Mouse (Mus musculus) heart, adult 11 months (tissue): ENCODE measurements around the gene Lepr.
A peak's percentile ranks its signal among the peaks of the same experiment; 100 is the strongest.

ENCODE experiments used
- DNase-seq: peaks from one replicate; pipeline ENCODE4 v3.0.0; 2022

Lepr gene

GRCm38 (mm10) chr4:101717367-101718121, at the start of gene Lepr:
Gene Lepr, plus strand, starts transcription at chr4:101717404.
- DNase-seq = peak; percentile 94

GRCm38 (mm10) chr4:101669161-101669560, 48.0 kb upstream of the Lepr start:
- peak; percentile 86 for DNase-seq

- DNase-seq = peak; percentile 80
These were observed 47.4 kb upstream of the Lepr start for GRCm38 (mm10) chr4:101669811-101670210.

- peak; percentile 64 for DNase-seq
These were observed 42.4 kb upstream of the Lepr start for GRCm38 (mm10) chr4:101674790-101675189.

GRCm38 (mm10) chr4:101675726-101676125, 41.5 kb upstream of the Lepr start:
- peak; percentile 97 for DNase-seq

- DNase-seq = peak; percentile 83
These were observed 34.6 kb upstream of the Lepr start for GRCm38 (mm10) chr4:101682620-101683019.

DNA sequence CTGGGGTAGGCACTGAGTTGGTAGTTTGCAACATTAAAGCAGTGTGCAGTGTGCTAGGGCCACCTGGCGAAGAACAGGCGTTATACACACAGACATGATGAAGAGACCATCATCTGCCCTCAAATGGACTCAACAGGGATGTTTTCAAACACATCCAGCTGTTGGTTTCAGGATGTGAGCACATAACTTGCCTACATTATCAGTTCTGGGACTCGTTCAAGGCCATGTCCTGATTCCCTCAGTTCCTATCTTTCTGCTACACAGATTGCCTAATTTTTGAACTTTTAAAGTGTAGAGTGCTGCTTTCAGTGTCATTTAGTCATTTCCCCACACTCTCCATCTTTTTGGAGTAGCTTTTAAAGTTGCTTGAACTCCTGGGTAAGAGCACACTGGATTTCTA, 34.1 kb upstream of the Lepr start:
- DNase-seq = peak; percentile 95

- peak; percentile 90 for DNase-seq
These were observed 32.4 kb upstream of the Lepr start for GRCm38 (mm10) chr4:101684821-101685220.

GRCm38 (mm10) chr4:101686227-101686810, 30.9 kb upstream of the Lepr start:
- peak; percentile 60 for DNase-seq

GRCm38 (mm10) chr4:101689241-101689640, 28.0 kb upstream of the Lepr start:
- DNase-seq = peak; percentile 56

DNA sequence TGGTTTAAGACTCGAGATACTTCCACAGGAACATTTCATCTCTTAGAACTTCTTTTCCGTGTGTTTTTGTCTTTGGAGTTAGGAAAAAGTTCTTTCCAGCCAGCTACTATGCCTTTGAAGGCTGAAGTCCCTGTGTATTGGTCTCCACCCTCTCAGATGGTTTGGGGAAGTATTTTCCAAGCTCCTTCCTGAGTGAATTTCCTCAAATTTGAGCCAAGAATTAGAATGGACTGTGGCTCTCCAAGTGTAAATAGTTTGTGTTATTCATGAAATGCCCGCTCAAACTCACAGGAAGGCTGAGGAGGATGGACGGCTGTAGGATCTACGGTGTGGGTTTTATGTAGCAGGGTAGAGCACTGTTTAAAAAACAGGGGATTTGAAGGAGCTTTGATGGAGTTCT, 27.6 kb upstream of the Lepr start:
- peak; percentile 91 for DNase-seq

DNA sequence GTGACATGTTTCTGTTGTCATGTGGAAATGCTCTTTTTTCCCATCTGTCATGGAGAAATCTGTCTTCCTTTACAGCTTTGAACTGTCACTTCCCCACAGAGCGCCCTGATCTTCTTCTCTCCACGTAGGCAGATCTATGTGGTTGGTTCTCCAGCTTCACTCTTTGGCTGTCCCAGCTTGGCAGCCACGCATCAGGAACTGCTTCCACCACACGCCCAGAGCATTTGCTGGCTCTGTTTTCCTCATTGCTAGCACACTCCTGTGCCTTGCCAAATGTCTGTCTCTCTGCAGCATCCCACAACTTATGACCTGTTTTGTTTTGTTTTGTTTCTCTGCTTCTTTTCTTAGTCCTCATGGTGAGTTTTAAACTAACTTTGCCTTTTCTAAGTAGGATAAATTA, 24.3 kb upstream of the Lepr start:
- peak; percentile 96 for DNase-seq

DNA sequence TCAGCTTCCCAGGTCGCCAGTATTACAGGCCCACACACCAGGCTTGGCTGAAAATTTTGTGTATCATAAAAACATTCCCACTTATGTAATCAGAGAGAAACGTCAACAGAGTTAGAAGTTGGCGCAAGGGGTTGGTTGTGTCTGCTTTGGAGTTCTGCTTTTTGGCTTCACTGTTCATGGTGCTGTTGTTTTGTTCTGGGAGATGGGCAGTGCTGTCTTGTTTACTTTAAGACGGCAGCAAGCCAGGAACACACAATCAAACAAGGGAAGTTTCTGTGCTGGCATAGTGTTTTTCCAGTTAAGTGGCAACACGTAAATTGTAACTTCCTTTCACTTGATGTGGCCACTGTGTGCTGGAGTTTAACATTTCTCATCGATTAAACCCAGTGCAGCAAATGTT, 22.7 kb upstream of the Lepr start:
- peak; percentile 81 for DNase-seq

DNA sequence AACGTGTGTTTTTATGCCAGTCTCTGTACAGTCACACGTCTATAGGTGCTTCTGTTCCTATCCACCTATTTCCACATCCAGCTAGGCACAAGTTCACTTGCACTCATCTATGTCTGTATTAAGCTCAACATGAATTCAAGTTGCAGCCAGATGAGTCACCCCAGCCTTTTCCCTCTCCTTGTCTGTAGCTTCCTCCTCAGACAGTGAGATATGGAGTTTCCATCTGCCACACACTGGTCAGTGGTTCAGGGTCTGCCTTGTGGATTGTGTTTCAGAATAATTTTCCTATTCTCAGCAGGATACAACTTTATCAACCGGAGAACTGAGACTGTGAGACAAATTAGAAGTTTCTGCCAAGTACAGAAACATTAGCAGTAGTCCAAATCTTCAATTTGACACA, 20.0 kb upstream of the Lepr start:
- peak; percentile 87 for DNase-seq

GRCm38 (mm10) chr4:101699423-101699822, 17.8 kb upstream of the Lepr start:
- peak; percentile 86 for DNase-seq

- peak; percentile 66 for DNase-seq
These were observed 16.1 kb upstream of the Lepr start for GRCm38 (mm10) chr4:101700892-101701640.

GRCm38 (mm10) chr4:101705325-101705724, 11.9 kb upstream of the Lepr start:
- no peak for DNase-seq

DNA sequence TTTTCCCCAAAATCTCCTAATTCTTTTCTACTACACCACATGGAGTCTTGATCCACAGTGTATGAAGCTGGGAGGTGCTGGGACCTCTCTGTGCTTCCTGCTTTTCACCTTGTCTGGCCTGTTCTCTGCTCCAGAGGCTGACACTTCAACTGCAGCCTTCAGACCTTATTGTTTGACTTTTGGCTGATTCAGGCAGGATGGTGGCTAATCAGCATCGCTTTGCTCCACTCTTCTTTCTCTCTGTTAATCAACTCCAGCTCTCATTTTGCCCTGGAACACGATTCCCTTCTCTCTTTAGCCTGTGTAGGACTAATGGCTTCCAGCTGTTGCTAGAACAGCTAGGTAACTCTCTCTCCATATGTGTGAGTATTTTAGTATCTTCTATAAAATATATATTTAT, 10.0 kb upstream of the Lepr start:
- DNase-seq = no peak

GRCm38 (mm10) chr4:101707953-101708352, 9.3 kb upstream of the Lepr start:
- no peak for DNase-seq

DNA sequence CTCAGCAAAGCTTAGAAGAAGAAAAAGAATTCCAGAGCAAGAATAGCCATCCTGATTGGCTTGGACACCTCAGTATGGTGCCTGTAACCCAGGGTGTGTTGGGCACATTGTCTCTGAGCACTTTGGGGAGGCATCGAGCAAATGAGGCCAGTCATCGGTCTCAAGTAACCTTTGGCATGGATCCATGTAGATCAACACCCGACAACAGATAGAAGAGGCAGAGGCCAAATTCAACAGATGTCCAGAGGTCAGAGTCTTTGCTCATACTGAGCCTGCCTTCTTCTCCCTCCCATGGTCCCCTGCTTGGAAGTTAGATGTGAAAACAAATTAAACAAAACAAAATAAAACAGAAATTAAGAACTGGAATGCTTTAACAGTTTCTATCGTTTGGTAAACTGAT, 6.8 kb upstream of the Lepr start:
- DNase-seq = no peak

DNA sequence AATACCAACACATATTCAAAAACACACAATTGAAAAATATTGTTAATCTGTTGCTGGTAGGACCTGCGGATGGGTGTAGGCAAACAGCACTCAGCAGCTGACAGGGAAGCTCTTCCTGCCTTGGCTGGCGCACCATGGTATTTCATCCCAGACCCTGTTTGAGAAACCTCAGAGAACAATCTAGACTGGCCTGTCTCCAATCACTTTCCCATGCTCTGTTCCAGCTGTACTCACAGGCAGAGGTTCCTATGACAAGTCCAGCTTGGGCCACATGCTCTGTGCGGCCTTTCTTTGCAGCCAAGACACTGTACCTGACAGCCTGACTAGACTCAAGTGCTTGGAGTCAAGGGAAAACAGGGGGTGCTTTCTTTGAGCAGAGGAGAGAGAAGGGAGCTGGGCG, 6.1 kb upstream of the Lepr start:
- peak; percentile 90 for DNase-seq

DNA sequence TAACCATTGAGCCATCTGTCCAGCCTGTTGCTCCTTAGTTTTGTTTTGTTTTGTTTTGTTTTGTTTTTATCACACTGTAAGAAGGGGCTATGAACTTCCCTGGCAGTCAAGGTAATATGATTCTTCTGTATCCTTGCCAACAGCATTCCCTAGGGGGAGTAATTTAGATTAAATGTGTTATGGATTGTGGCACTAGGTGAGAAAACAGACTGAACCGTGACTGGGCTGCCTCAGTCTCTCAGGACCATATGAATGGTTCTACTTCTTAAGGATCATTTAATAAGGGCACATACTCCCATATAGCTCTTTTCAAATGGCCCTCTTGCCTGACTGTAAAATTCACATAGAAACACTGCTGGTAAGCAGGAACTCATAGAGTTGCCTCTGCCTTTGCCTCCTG, 4.6 kb upstream of the Lepr start:
- DNase-seq = no peak

- DNase-seq = no peak
These were observed 1.9 kb upstream of the Lepr start for GRCm38 (mm10) chr4:101715302-101715701.

GRCm38 (mm10) chr4:101715805-101716204, 1.4 kb upstream of the Lepr start:
- no peak for DNase-seq
